Mouse (Mus musculus): ENCODE results near the gene Cyp2c37. TPM values are rescaled to one million over a fixed set of nuclear protein-coding genes. Genes with fewer than 3 reads are reported as not detected.

The Cyp2c37 gene
- polyA plus RNA-seq (2014; fragmentation: Illumina TruSeq; extraction: RNeasy Lipid Tissue Mini Kit (QIAGEN cat#74804); ENCODE audit: low read depth, low replicate concordance), result not detected

DNA sequence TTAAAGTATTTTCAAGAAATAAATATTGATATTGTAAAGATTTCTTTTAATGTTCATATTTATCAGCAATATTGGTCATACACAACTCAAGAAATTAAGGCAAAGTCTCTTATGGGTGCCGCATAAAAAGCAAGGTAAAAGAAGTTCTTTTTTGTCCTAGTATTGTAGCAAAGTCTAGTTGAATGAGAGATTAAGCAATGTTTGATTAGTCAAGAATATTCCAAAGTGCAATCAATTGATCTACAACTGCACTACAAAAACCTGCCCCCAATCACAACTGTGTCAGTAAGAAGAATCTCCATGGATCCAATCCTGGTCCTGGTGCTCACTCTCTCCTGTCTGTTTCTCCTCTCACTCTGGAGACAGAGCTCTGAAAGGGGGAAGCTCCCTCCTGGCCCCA lies at the start of gene Cyp2c37:
Gene Cyp2c37, plus strand, starts transcription at position 285 of the 400 bp plus-strand sequence.

Other genes starting within 250 kb of the Cyp2c37 start
- not detected for gene Cyp2c40, start 179.6 kb upstream of the Cyp2c37 start, polyA plus RNA-seq (2014; fragmentation: Illumina TruSeq; extraction: RNeasy Lipid Tissue Mini Kit (QIAGEN cat#74804); ENCODE audit: low read depth, low replicate concordance)
- gene Cyp2c69, start 105.6 kb upstream of the Cyp2c37 start, polyA plus RNA-seq (2014; fragmentation: Illumina TruSeq; extraction: RNeasy Lipid Tissue Mini Kit (QIAGEN cat#74804); ENCODE audit: low read depth, low replicate concordance), result not detected
- not detected for gene Cyp2c54, start 81.4 kb downstream of the Cyp2c37 start, polyA plus RNA-seq (2014; fragmentation: Illumina TruSeq; extraction: RNeasy Lipid Tissue Mini Kit (QIAGEN cat#74804); ENCODE audit: low read depth, low replicate concordance)
- gene Cyp2c50, start 97.3 kb downstream of the Cyp2c37 start, polyA plus RNA-seq (2014; fragmentation: Illumina TruSeq; extraction: RNeasy Lipid Tissue Mini Kit (QIAGEN cat#74804); ENCODE audit: low read depth, low replicate concordance), result not detected
- gene Cyp2c70, start 194.9 kb downstream of the Cyp2c37 start, polyA plus RNA-seq (2014; fragmentation: Illumina TruSeq; extraction: RNeasy Lipid Tissue Mini Kit (QIAGEN cat#74804); ENCODE audit: low read depth, low replicate concordance), result not detected

Measured in adipose tissue, adult 10 weeks (tissue).